Comparison of ENCODE assay signal across 18 mouse cellular contexts in genomic region chr8:78633012-78633411, GRCm38 (mm10).
DNase-seq lines count a peak whose midpoint lies in the region; ATAC-seq and TF ChIP-seq lines count a peak whose summit lies in the region.
"Had no signal": no experiment of that assay in that cellular context is flagged by ENCODE, and none has a peak within 500 bp of the region (broad histone marks: within the 10 kb centered on the region; RNA-seq: fewer than 3 reads in every experiment).

No protein-coding gene starts in this region.

- H3K36me3 ChIP-seq in heart, postnatal 0 days (replicated peaks; ENCODE audit: control insufficient read depth, insufficient read depth, low read length): 0 out of 2 replicates have a peak, but pooled peaks cover 4% of the 10 kb centered on the region
- H3K36me3 ChIP-seq in midbrain, postnatal 0 days (ENCODE audit: insufficient read depth, low read length): no peaks in the 10 kb centered on the region
- no peaks in the 10 kb centered on the region for H3K36me3 ChIP-seq in midbrain, embryonic 13.5 days
- no peaks in the 10 kb centered on the region for H3K36me3 ChIP-seq in intestine, postnatal 0 days (ENCODE audit: control insufficient read depth, insufficient read depth)
- H3K36me3 ChIP-seq: embryonic facial prominence, embryonic 12.5 days; forebrain, embryonic 10.5 days; limb, embryonic 12.5 days; liver, embryonic 15.5 days had no signal

- no peaks in the 10 kb centered on the region for H3K27me3 ChIP-seq in heart, postnatal 0 days (ENCODE audit: control insufficient read depth, insufficient read depth, low read length)
- H3K27me3 ChIP-seq in midbrain, postnatal 0 days (ENCODE audit: insufficient read depth, low read length): no peaks in the 10 kb centered on the region
- H3K27me3 ChIP-seq in midbrain, embryonic 13.5 days: no peaks in the 10 kb centered on the region
- H3K27me3 ChIP-seq in intestine, postnatal 0 days (replicated peaks; ENCODE audit: control insufficient read depth, insufficient read depth, low read length): no peaks in the 10 kb centered on the region
- H3K27me3 ChIP-seq: embryonic facial prominence, embryonic 12.5 days; limb, embryonic 12.5 days; liver, embryonic 15.5 days; Patski had no signal

- 30% methylated on average over 12 of the region's 12 CpGs for WGBS in heart, postnatal 0 days
- WGBS in midbrain, postnatal 0 days: 20% methylated on average over 12 of the region's 12 CpGs
- WGBS in midbrain, embryonic 13.5 days: 27% methylated on average over 12 of the region's 12 CpGs
- 85% methylated on average over 12 of the region's 12 CpGs for WGBS in intestine, postnatal 0 days

- no peak overlapping the region for H3K9ac ChIP-seq in heart, postnatal 0 days (replicated peaks; ENCODE audit: low read depth, low read length)
- no peak overlapping the region for H3K9ac ChIP-seq in midbrain, postnatal 0 days (replicated peaks; ENCODE audit: low read length, poor library complexity, severe bottlenecking)
- no peak overlapping the region for H3K9ac ChIP-seq in midbrain, embryonic 13.5 days (replicated peaks)
- H3K9ac ChIP-seq in intestine, postnatal 0 days (ENCODE audit: low read depth, low read length): no peak overlapping the region
- H3K9ac ChIP-seq: embryonic facial prominence, embryonic 12.5 days; limb, embryonic 12.5 days; liver, embryonic 15.5 days had no signal

- peak; percentile 49; the same call in 1 of the 2 replicates for ATAC-seq in heart, postnatal 0 days (ENCODE audit: insufficient read depth, low read depth)
- ATAC-seq in midbrain, postnatal 0 days (ENCODE audit: low FRiP score): no peak
- ATAC-seq in midbrain, embryonic 13.5 days: no peak
- no peak for ATAC-seq in intestine, postnatal 0 days
- ATAC-seq: intestine, embryonic 16.5 days; Patski had no signal

- no peak overlapping the region for H3K4me3 ChIP-seq in heart, postnatal 0 days (ENCODE audit: low read depth, low read length)
- no peak overlapping the region for H3K4me3 ChIP-seq in midbrain, postnatal 0 days (ENCODE audit: low read depth, low read length)
- no peak overlapping the region for H3K4me3 ChIP-seq in midbrain, embryonic 13.5 days (replicated peaks)
- no peak overlapping the region for H3K4me3 ChIP-seq in intestine, postnatal 0 days (ENCODE audit: low read depth, low read length)
- H3K4me3 ChIP-seq: embryonic facial prominence, embryonic 12.5 days; forebrain, embryonic 10.5 days; limb, embryonic 12.5 days; liver, embryonic 15.5 days had no signal

- no peak for TF ChIP-seq EP300 in heart, postnatal 0 days (IDR thresholded peaks at IDR 0.05; ENCODE audit: low read depth)

- intact Hi-C loops in heart, postnatal 36 days (cut with DNase I): no loop called here

- H3K27ac ChIP-seq in heart, postnatal 0 days (ENCODE audit: low read depth): no peak overlapping the region
- H3K27ac ChIP-seq in midbrain, postnatal 0 days (ENCODE audit: low read depth, low read length): no peak overlapping the region
- no peak overlapping the region for H3K27ac ChIP-seq in midbrain, embryonic 13.5 days
- H3K27ac ChIP-seq in intestine, postnatal 0 days (ENCODE audit: low read depth, low read length): no peak overlapping the region
- H3K27ac ChIP-seq: embryonic facial prominence, embryonic 12.5 days; forebrain, embryonic 10.5 days; limb, embryonic 12.5 days; liver, embryonic 15.5 days; macrophage had no signal

- no peaks in the 10 kb centered on the region for H3K9me3 ChIP-seq in heart, postnatal 0 days (replicated peaks; ENCODE audit: control insufficient read depth, low read length)
- H3K9me3 ChIP-seq in midbrain, postnatal 0 days (ENCODE audit: low read length): no peaks in the 10 kb centered on the region
- H3K9me3 ChIP-seq in midbrain, embryonic 13.5 days: no peaks in the 10 kb centered on the region
- no peaks in the 10 kb centered on the region for H3K9me3 ChIP-seq in intestine, postnatal 0 days (ENCODE audit: control insufficient read depth)
- H3K9me3 ChIP-seq: embryonic facial prominence, embryonic 12.5 days; forebrain, embryonic 10.5 days; limb, embryonic 12.5 days; liver, embryonic 15.5 days had no signal

- peaks cover 15% of the 10 kb centered on the region; the same call in 1 of the 2 replicates for H3K4me1 ChIP-seq in heart, postnatal 0 days (ENCODE audit: control insufficient read depth, insufficient read depth)
- H3K4me1 ChIP-seq in midbrain, postnatal 0 days (ENCODE audit: insufficient read depth, low read length): peaks cover 3% of the 10 kb centered on the region; the same call in 1 of the 2 replicates
- H3K4me1 ChIP-seq in midbrain, embryonic 13.5 days (replicated peaks): peaks cover 40% of the 10 kb centered on the region
- no peaks in the 10 kb centered on the region for H3K4me1 ChIP-seq in intestine, postnatal 0 days (replicated peaks; ENCODE audit: control insufficient read depth, insufficient read depth, low read length)
- H3K4me1 ChIP-seq: liver, embryonic 15.5 days had no signal

- peak; percentile 39 for DNase-seq in heart, postnatal 0 days (ENCODE audit: low spot score)
- no peak for DNase-seq in heart, postnatal 36 days
- no peak for DNase-seq in midbrain, postnatal 0 days (ENCODE audit: low spot score)
- peak; percentile 51 for DNase-seq in brain, embryonic 14.5 days (ENCODE audit: low read depth)
- peak; percentile 67 to 75 for DNase-seq in spleen, postnatal 36 days (ENCODE audit: low spot score in 2 of 2)
- DNase-seq: adrenal gland, adult 2 months; cerebellum, adult 9-11 months; layer of hippocampus, postnatal 36 days; thymus, postnatal 14 days had no signal

- TF ChIP-seq CTCF in heart, postnatal 0 days (IDR thresholded peaks at IDR 0.05; ENCODE audit: low read depth): no peak
- TF ChIP-seq CTCF in midbrain, postnatal 0 days (IDR thresholded peaks at IDR 0.05): no peak
- TF ChIP-seq CTCF in brain, embryonic 14.5 days (IDR thresholded peaks at IDR 0.05; ENCODE audit: borderline replicate concordance, extremely low read depth, insufficient read depth, insufficient read length): no peak
- TF ChIP-seq CTCF in intestine, postnatal 0 days (IDR thresholded peaks at IDR 0.05; ENCODE audit: low read depth): no peak

- peak overlapping the region; percentile 49 for H3K4me2 ChIP-seq in heart, postnatal 0 days (ENCODE audit: low read depth, low read length)
- 0 out of 2 replicates have a peak overlapping the region, but pooled peaks have one; percentile 6 for H3K4me2 ChIP-seq in midbrain, postnatal 0 days (ENCODE audit: low read depth, low read length, poor library complexity, severe bottlenecking)
- H3K4me2 ChIP-seq in midbrain, embryonic 13.5 days (replicated peaks): no peak overlapping the region
- no peak overlapping the region for H3K4me2 ChIP-seq in intestine, postnatal 0 days (replicated peaks; ENCODE audit: low read depth)
- H3K4me2 ChIP-seq: embryonic facial prominence, embryonic 12.5 days; limb, embryonic 12.5 days; liver, embryonic 15.5 days had no signal

- no peak for TF ChIP-seq POLR2A in brain, embryonic 14.5 days (IDR thresholded peaks at IDR 0.05; ENCODE audit: borderline replicate concordance, extremely low read depth, insufficient read depth, insufficient read length, poor library complexity, severe bottlenecking)

Comparison
In these comparisons a context has a peak if more than half of its experiments do, and no peak if none do; other contexts are left out.
1. DNase-seq: peak in heart, postnatal 0 days (single experiment), brain, embryonic 14.5 days (single experiment) and spleen, postnatal 36 days (2 of 2); none in heart, postnatal 36 days (0 of 2) and midbrain, postnatal 0 days (single experiment).
2. H3K4me2 ChIP-seq: peak in heart, postnatal 0 days (single experiment) and midbrain, postnatal 0 days (single experiment); none in midbrain, embryonic 13.5 days (single experiment) and intestine, postnatal 0 days (single experiment).